Mouse (Mus musculus) cerebellum, adult 8-10 months (tissue): ENCODE measurements around the gene Helb.
"Not testable (repeated sequence)": the region's sequence is repeated elsewhere in the genome, so short reads cannot be mapped to it uniquely, and the experiment has no call there.

Source experiments
- DNase-seq: peaks from one replicate; pipeline ENCODE4 v3.0.0; 2022

Gene Helb

GRCm38 (mm10) chr10:120112507-120113396 lies at the start of gene Helb:
Gene Helb, minus strand, starts transcription at chr10:120112987.
- peak; percentile 98 for DNase-seq

GRCm38 (mm10) chr10:120160533-120160932 lies 47.7 kb upstream of the Helb start:
- DNase-seq = no peak

- no peak for DNase-seq
Measured at GRCm38 (mm10) chr10:120153911-120154310, 41.1 kb upstream of the Helb start.

GRCm38 (mm10) chr10:120151672-120152071 lies 38.9 kb upstream of the Helb start:
- no peak for DNase-seq

GRCm38 (mm10) chr10:120140916-120141516 lies 28.2 kb upstream of the Helb start:
- DNase-seq = no peak

GRCm38 (mm10) chr10:120140193-120140592 lies 27.4 kb upstream of the Helb start:
- DNase-seq = no peak

GRCm38 (mm10) chr10:120136020-120136562 lies 23.3 kb upstream of the Helb start:
- DNase-seq = no peak

- DNase-seq = no peak
Measured at GRCm38 (mm10) chr10:120133697-120134096, 20.9 kb upstream of the Helb start.

GRCm38 (mm10) chr10:120130621-120131020 lies 17.8 kb upstream of the Helb start:
- DNase-seq = no peak

- DNase-seq = no peak
Measured at GRCm38 (mm10) chr10:120128601-120129277, 16.0 kb upstream of the Helb start.

- DNase-seq = no peak
Measured at GRCm38 (mm10) chr10:120125465-120125857, 12.7 kb upstream of the Helb start.

- peak; percentile 73 for DNase-seq
Measured at GRCm38 (mm10) chr10:120124801-120125464, 12.1 kb upstream of the Helb start.

- DNase-seq = no peak
Measured at GRCm38 (mm10) chr10:120123721-120124120, 10.9 kb upstream of the Helb start.

- no peak for DNase-seq
Measured at GRCm38 (mm10) chr10:120115249-120115648, 2.5 kb upstream of the Helb start.

GRCm38 (mm10) chr10:120114493-120114892 lies 1.7 kb upstream of the Helb start:
- no peak for DNase-seq

GRCm38 (mm10) chr10:120113980-120114379 lies 1.2 kb upstream of the Helb start:
- DNase-seq = no peak

GRCm38 (mm10) chr10:120113482-120113881 lies 695 bp upstream of the Helb start:
- DNase-seq = not testable (repeated sequence)

- DNase-seq = no peak
Measured at GRCm38 (mm10) chr10:120111691-120112319, 982 bp downstream of the Helb start.

GRCm38 (mm10) chr10:120100806-120101205 lies 12.0 kb downstream of the Helb start:
- no peak for DNase-seq

- DNase-seq = no peak
Measured at GRCm38 (mm10) chr10:120097564-120097963, 15.2 kb downstream of the Helb start.

GRCm38 (mm10) chr10:120095716-120096115 lies 17.1 kb downstream of the Helb start:
- no peak for DNase-seq

- DNase-seq = no peak
Measured at GRCm38 (mm10) chr10:120095136-120095535, 17.7 kb downstream of the Helb start.
